8 mouse cellular contexts compared by ENCODE assay signal in the genomic region with DNA sequence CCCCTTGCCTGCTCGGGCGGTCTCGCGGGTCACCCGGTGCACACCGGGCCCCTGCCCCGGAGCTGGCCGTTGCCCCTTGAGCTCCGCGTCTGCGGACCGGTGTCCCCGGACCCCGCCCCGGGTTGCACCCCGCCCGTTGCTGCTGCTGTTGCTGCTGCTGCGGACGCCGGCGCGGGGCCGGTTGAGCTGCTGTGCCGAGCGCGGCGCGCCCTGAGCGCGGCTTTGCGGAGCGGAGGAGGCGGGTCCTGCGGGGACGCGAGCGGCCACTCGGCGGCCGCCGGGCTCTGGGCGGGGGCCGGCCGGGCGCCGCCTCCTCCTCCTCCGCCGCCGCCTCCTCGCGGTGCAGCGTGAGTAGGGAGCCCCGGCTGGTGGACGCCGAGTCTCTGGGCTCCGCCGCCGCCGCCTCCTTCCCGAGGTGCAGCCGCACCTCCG. TPM values are rescaled to one million over a fixed set of nuclear protein-coding genes. Genes with fewer than 3 reads are reported as not detected.
DNase-seq lines count a peak whose midpoint lies in the region; ATAC-seq and TF ChIP-seq lines count a peak whose summit lies in the region.

No protein-coding gene starts in this region.

- H3K9ac ChIP-seq in forebrain, embryonic 16.5 days (replicated peaks; ENCODE audit: low read depth, low read length) = peak overlapping the region; percentile 97
- H3K9ac ChIP-seq in lung, embryonic 14.5 days = peak overlapping the region; percentile 91

- H3K4me1 ChIP-seq in cerebellum, adult 2 months (ENCODE audit: control insufficient read depth, insufficient read depth, low read length) = no peaks in the 10 kb centered on the region; the same call in 1 of the 2 replicates
- peaks cover 6% of the 10 kb centered on the region for H3K4me1 ChIP-seq in forebrain, embryonic 16.5 days (replicated peaks; ENCODE audit: control insufficient read depth, insufficient read depth, low read length)
- H3K4me1 ChIP-seq in lung, embryonic 14.5 days (ENCODE audit: insufficient read depth) = 0 out of 2 replicates have a peak, but pooled peaks cover under 1% of the 10 kb centered on the region
- H3K4me1 ChIP-seq in olfactory bulb, adult 2 months (ENCODE audit: control insufficient read depth, insufficient read depth, low read length) = no peaks in the 10 kb centered on the region

- H3K27ac ChIP-seq in cerebellum, adult 2 months (ENCODE audit: insufficient read depth, low read length) = peak overlapping the region; percentile 100
- H3K27ac ChIP-seq in forebrain, embryonic 16.5 days (ENCODE audit: low read length) = peak overlapping the region; percentile 99
- H3K27ac ChIP-seq in lung, embryonic 14.5 days (ENCODE audit: low read depth) = peak overlapping the region; percentile 99
- H3K27ac ChIP-seq in olfactory bulb, adult 2 months (ENCODE audit: insufficient read depth, low read depth, low read length) = peak overlapping the region; percentile 97

- H3K36me3 ChIP-seq in forebrain, embryonic 16.5 days (ENCODE audit: control insufficient read depth, insufficient read depth) = no peaks in the 10 kb centered on the region
- H3K36me3 ChIP-seq in lung, embryonic 14.5 days (ENCODE audit: insufficient read depth) = no peaks in the 10 kb centered on the region

- H3K27me3 ChIP-seq in Patski = peaks cover 10% of the 10 kb centered on the region
- H3K27me3 ChIP-seq in cerebellum, adult 2 months (ENCODE audit: control insufficient read depth, insufficient read depth, low read length) = no peaks in the 10 kb centered on the region
- H3K27me3 ChIP-seq in forebrain, embryonic 16.5 days (replicated peaks; ENCODE audit: control insufficient read depth, insufficient read depth, low read length) = no peaks in the 10 kb centered on the region
- no peaks in the 10 kb centered on the region for H3K27me3 ChIP-seq in lung, embryonic 14.5 days (ENCODE audit: insufficient read depth, low read length)

- POLR2A ChIA-PET in Patski (lab: Charles Lee) = interaction anchor here (0.6 to 1.0 kb wide), 3 partner anchors 14 to 330 kb away, joined by 3 to 4 read pairs (median 3); no protein-coding TSS in a partner anchor

- no peak for DNase-seq in Patski (ENCODE audit: low read depth, low spot score)
- peak; percentile 91 for DNase-seq in cerebellum, adult 2 months
- peak; percentile 83 to 92 for DNase-seq in heart, postnatal 36 days
- DNase-seq in layer of hippocampus, adult 8-10 months (ENCODE audit: low spot score in 2 of 2) = peak; percentile 59 to 78
- peak; percentile 93 for DNase-seq in lung, embryonic 14.5 days
- DNase-seq in urinary bladder, postnatal 10 days (ENCODE audit: low spot score) = peak; percentile 52

- CTCF ChIA-PET in Patski (lab: Charles Lee) = no interaction called here

- TF ChIP-seq CTCF in Patski (IDR thresholded peaks at IDR 0.05) = no peak
- TF ChIP-seq CTCF in cerebellum, adult 2 months (IDR thresholded peaks at IDR 0.05; ENCODE audit: borderline replicate concordance, insufficient read depth, low read depth, low read length) = no peak
- TF ChIP-seq CTCF in lung, embryonic 14.5 days (IDR thresholded peaks at IDR 0.05; ENCODE audit: low read depth) = no peak
- TF ChIP-seq CTCF in olfactory bulb, adult 2 months (IDR thresholded peaks at IDR 0.05; ENCODE audit: insufficient read depth, low read depth, low read length) = no peak

- ATAC-seq in Patski = peak; percentile 89
- ATAC-seq in forebrain, embryonic 16.5 days = peak; percentile 77
- ATAC-seq in lung, embryonic 14.5 days (ENCODE audit: insufficient read depth) = peak; percentile 84

- WGBS in cerebellum, adult 2 months = under 1% methylated on average over 43 of the region's 62 CpGs
- under 1% methylated on average over 45 of the region's 62 CpGs for WGBS in forebrain, embryonic 16.5 days
- WGBS in lung, embryonic 14.5 days = under 1% methylated on average over 37 of the region's 62 CpGs
- 1% methylated on average over 60 of the region's 62 CpGs for WGBS in olfactory bulb, adult 2 months

- TF ChIP-seq POLR2A in cerebellum, adult 2 months (IDR thresholded peaks at IDR 0.05; ENCODE audit: borderline replicate concordance, insufficient read depth, low read length) = peak; percentile 77; the same call in 1 of the 2 replicates
- no peak for TF ChIP-seq POLR2A in olfactory bulb, adult 2 months (IDR thresholded peaks at IDR 0.05; ENCODE audit: insufficient read depth, low read depth, low read length)

- peak overlapping the region; percentile 97 for H3K4me3 ChIP-seq in cerebellum, adult 2 months (replicated peaks; ENCODE audit: insufficient read depth, low read depth, low read length)
- H3K4me3 ChIP-seq in forebrain, embryonic 16.5 days (replicated peaks; ENCODE audit: low read length) = peak overlapping the region; percentile 82
- H3K4me3 ChIP-seq in lung, embryonic 14.5 days (ENCODE audit: low read depth, low read length) = peak overlapping the region; percentile 95
- peak overlapping the region; percentile 79 for H3K4me3 ChIP-seq in olfactory bulb, adult 2 months (ENCODE audit: insufficient read depth, low read depth, low read length)

- peak overlapping the region; percentile 91 for H3K4me2 ChIP-seq in forebrain, embryonic 16.5 days (ENCODE audit: low read length)
- H3K4me2 ChIP-seq in lung, embryonic 14.5 days = peak overlapping the region; percentile 86

- no peaks in the 10 kb centered on the region for H3K9me3 ChIP-seq in forebrain, embryonic 16.5 days (ENCODE audit: control insufficient read depth, low read length)
- H3K9me3 ChIP-seq in lung, embryonic 14.5 days (ENCODE audit: low read depth, low read length) = no peaks in the 10 kb centered on the region

- intact Hi-C loops in heart, postnatal 36 days (cut with DNase I) = loop anchor here (2.0 to 5.0 kb wide), 7 partner anchors 42 to 423 kb away; no protein-coding TSS in a partner anchor

- in situ Hi-C loops in Patski (cut with MboI; ENCODE audit: low pct_unique_long_range_greater_than_20kb) = loop anchor here (5.0 to 10.0 kb wide), 2 partner anchors 167 to 420 kb away; no protein-coding TSS in a partner anchor

RNA-seq across cellular contexts. Expression of a gene that starts 0.6 kb away (rescaled TPM):
- 39.2 TPM for polyA plus RNA-seq in Patski (2021)
- 113 and 132 TPM in 2 replicates for polyA plus RNA-seq in cerebellum, adult 2 months (2012; rRNA removed)
- polyA plus RNA-seq in forebrain, embryonic 16.5 days (2015; fragmentation: Nextera tagmentation; extraction: Ambion mirVana) = 193 and 200 TPM in 2 replicates
- total RNA-seq in heart, postnatal 36 days (2021) = 10 to 100 TPM; 69.0 to 69.9 TPM
- total RNA-seq in layer of hippocampus, adult 8-10 months (2022) = 100 to 1,000 TPM; 803 to 978 (median 924) TPM
- polyA plus RNA-seq in lung, embryonic 14.5 days (2014; fragmentation: Nextera tagmentation; extraction: Ambion mirVana) = 174 and 176 TPM in 2 replicates
- polyA plus RNA-seq in olfactory bulb, adult 2 months (2012; ENCODE audit: insufficient read depth, insufficient read length, low replicate concordance, missing spikeins) = 354 and 685 TPM in 2 replicates
